Mouse (Mus musculus): ENCODE measurements at regions not wholly inside any gene's neighbourhood (a gene's known extent, or its start where the extent isn't known, plus 50 kb on each side); places are given as distances from the start of the nearest gene placed in this dataset.

DNA sequence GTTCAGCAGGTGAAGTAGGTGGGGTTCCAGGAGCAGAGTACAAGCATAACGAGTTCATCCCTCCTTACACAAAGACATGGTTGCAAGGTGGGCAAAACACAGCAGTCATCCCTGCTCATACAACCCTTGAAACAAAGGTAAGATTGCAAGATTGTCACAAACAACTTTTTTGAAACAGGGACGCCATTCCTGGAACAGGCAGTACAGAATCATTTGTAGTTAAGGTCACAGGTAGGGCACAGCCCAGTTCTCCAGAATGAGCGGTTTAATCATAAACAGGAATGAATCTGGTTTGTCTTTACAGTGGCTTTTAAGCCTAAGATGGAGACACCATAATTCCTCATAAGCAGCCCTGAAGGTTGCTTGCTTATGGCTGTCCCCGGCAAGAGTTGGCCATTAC lies 150.1 kb upstream of the Plcz1 start:
- TF ChIP-seq CTCF (IDR thresholded peaks at IDR 0.05; ENCODE audit: low read depth, low read length), result no peak
- no peak for TF ChIP-seq POLR2A (IDR thresholded peaks at IDR 0.05; ENCODE audit: borderline replicate concordance, low read depth, low read length)
- Histone ChIP-seq H3K27ac (ENCODE audit: insufficient read depth, low read depth, low read length) (no peak overlapping the region), H3K4me1 (ENCODE audit: control insufficient read depth, insufficient read depth, low read length) (no peaks in the 10 kb centered on the region), H3K4me3 (ENCODE audit: insufficient read depth, low read length) (no peak overlapping the region)

DNA sequence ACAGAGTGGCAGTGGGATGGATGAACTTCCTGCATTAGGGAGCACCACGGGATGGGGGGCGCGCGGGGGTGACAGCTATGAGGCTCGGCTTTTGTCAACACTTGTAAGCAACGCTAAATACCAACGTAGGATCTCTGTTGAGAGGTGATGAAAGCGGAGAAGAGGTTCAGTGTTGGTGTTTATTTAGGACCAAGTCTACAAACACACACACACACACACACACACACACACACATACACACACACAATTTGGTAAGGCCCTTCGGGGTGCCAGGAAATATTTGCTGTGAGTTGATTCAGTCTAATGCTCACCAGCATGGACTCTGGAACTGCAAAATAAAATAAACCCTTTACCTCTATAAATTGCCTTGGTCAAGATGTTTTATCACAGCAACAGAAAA lies 148.3 kb upstream of the Plcz1 start:
- Histone ChIP-seq H3K4me1 (ENCODE audit: control insufficient read depth, insufficient read depth, low read length) (no peaks in the 10 kb centered on the region), H3K4me3 (ENCODE audit: insufficient read depth, low read length) (no peak overlapping the region), H3K27ac (ENCODE audit: insufficient read depth, low read depth, low read length) (no peak overlapping the region)
- no peak for TF ChIP-seq POLR2A (IDR thresholded peaks at IDR 0.05; ENCODE audit: borderline replicate concordance, low read depth, low read length)
- TF ChIP-seq CTCF (IDR thresholded peaks at IDR 0.05; ENCODE audit: low read depth, low read length), result no peak

- no peak overlapping the region for H3K4me3 ChIP-seq (ENCODE audit: insufficient read depth, low read length)
- TF ChIP-seq CTCF (IDR thresholded peaks at IDR 0.05; ENCODE audit: low read depth, low read length), result no peak
- TF ChIP-seq POLR2A (IDR thresholded peaks at IDR 0.05; ENCODE audit: borderline replicate concordance, low read depth, low read length), result no peak
- no peaks in the 10 kb centered on the region for H3K4me1 ChIP-seq (ENCODE audit: control insufficient read depth, insufficient read depth, low read length)
- no peak overlapping the region for H3K27ac ChIP-seq (ENCODE audit: insufficient read depth, low read depth, low read length)
These were observed 146.5 kb upstream of the Plcz1 start for GRCm38 (mm10) chr6:140187733-140188132.

- no peak overlapping the region for H3K4me3 ChIP-seq (ENCODE audit: insufficient read depth, low read length)
- H3K4me1 ChIP-seq (ENCODE audit: control insufficient read depth, insufficient read depth, low read length), result no peaks in the 10 kb centered on the region
- TF ChIP-seq CTCF (IDR thresholded peaks at IDR 0.05; ENCODE audit: low read depth, low read length) (no peak), POLR2A (IDR thresholded peaks at IDR 0.05; ENCODE audit: borderline replicate concordance, low read depth, low read length) (no peak)
- no peak overlapping the region for H3K27ac ChIP-seq (ENCODE audit: insufficient read depth, low read depth, low read length)
These were observed 145.8 kb upstream of the Plcz1 start for GRCm38 (mm10) chr6:140187106-140187505.

GRCm38 (mm10) chr6:140179999-140180398 lies 138.7 kb upstream of the Plcz1 start:
- Histone ChIP-seq H3K27ac (ENCODE audit: insufficient read depth, low read depth, low read length) (no peak overlapping the region), H3K4me3 (ENCODE audit: insufficient read depth, low read length) (no peak overlapping the region), H3K4me1 (ENCODE audit: control insufficient read depth, insufficient read depth, low read length) (no peaks in the 10 kb centered on the region)
- TF ChIP-seq CTCF (IDR thresholded peaks at IDR 0.05; ENCODE audit: low read depth, low read length) (no peak), POLR2A (IDR thresholded peaks at IDR 0.05; ENCODE audit: borderline replicate concordance, low read depth, low read length) (no peak)

DNA sequence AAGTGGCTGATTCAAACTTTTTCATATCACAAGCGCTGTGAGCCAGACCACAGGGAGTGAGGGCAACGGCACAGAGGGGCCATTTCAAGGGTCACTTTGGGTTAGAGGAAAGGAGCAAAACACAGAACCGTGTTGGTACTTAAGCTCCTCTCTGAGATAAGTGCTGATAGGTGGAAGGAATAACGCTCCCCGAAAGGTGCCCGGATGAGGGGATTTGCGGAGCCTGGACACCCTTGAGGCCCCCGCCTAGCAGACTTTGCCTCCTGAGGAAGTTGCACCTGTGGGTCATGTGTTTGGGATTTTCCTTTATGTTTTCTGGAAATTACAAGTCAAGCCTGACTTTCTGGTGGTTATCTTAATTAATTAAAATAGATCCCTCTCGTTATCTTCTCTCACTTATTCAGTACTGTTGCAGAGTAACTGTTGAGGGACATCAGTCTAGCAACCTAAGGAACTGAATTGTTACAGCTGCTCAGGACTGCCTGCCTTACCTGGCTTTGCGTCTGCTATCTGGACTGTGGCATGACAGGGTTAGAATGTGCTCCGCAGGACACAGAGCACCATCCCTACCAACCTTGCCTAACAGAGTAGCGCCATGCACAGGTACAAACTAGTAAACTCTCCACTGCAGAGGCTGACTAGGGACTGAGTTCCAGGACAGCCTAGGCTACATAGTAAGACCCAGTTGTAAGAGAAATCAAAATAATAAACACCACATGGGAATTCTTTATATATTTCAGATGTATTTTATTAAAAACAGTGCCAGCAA lies 137.4 kb upstream of the Plcz1 start:
- Histone ChIP-seq H3K4me1 (ENCODE audit: control insufficient read depth, insufficient read depth, low read length) (no peaks in the 10 kb centered on the region), H3K27ac (ENCODE audit: insufficient read depth, low read depth, low read length) (no peak overlapping the region), H3K4me3 (ENCODE audit: insufficient read depth, low read length) (no peak overlapping the region)
- no peak for TF ChIP-seq POLR2A (IDR thresholded peaks at IDR 0.05; ENCODE audit: borderline replicate concordance, low read depth, low read length)
- no peak for TF ChIP-seq CTCF (IDR thresholded peaks at IDR 0.05; ENCODE audit: low read depth, low read length)

DNA sequence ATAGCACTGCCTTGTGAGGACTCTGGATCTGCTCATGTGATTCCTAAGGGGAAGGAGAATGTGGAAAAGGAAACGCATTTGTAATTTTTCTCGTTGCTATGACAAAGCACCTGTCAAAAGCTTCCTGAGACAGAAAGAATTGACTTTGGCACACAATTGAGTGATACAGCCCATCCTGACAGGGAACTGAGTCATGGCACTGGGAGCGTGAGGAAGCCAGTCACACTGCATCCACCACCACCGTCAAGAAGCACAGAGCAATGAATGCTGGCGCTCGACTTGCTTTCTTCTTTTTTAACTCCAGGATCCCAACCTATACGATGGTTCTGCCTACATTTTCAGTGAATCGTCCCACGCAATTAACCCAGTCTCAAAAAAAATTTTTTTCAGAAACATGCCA lies 131.5 kb upstream of the Plcz1 start:
- Histone ChIP-seq H3K4me3 (ENCODE audit: insufficient read depth, low read length) (no peak overlapping the region), H3K4me1 (ENCODE audit: control insufficient read depth, insufficient read depth, low read length) (no peaks in the 10 kb centered on the region), H3K27ac (ENCODE audit: insufficient read depth, low read depth, low read length) (no peak overlapping the region)

DNA sequence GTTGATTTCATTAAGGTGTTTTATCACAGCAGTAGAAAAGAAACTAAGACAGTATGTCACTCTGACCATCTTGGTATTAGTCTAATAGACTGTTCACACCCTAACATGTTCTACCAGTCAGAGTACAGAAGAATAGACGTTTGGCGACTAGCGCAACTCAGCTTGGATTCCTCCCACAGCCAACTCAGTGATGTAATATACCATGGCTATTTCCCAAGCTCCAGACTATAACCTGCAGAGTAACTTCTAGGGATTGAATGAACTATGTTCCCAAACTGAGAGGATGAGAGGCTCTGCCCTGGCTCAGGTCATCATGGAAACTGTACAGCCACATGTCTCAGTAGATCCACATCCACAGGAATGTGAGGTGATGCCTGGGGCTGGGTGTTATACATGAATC lies 128.6 kb upstream of the Plcz1 start:
- TF ChIP-seq CTCF (IDR thresholded peaks at IDR 0.05; ENCODE audit: low read depth, low read length) (no peak), POLR2A (IDR thresholded peaks at IDR 0.05; ENCODE audit: borderline replicate concordance, low read depth, low read length) (no peak)
- H3K27ac ChIP-seq (ENCODE audit: insufficient read depth, low read depth, low read length), result no peak overlapping the region

More for the DNA sequence above, 131.5 kb upstream of the Plcz1 start:
- TF ChIP-seq CTCF (IDR thresholded peaks at IDR 0.05; ENCODE audit: low read depth, low read length) (no peak), POLR2A (IDR thresholded peaks at IDR 0.05; ENCODE audit: borderline replicate concordance, low read depth, low read length) (no peak)

DNA sequence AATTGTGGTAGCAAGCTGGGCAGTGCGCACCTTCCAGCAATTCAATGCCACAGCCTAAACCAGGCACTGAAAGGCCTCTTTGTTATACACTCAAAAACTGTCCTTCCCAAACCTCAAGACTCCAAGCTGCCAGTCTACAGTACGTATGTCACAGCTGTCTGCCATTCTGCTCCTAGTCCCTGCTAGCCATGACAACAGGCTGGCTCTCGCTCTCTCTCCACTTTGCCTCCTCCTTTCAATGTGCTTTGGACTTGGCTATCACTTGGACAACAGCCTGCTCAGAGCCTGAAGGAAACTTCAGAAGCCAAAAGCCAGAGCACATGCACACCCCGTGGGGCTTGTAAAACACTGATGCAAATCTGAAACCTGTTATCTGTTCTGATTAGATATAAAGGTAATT lies 125.9 kb upstream of the Plcz1 start:
- Histone ChIP-seq H3K4me1 (ENCODE audit: control insufficient read depth, insufficient read depth, low read length) (no peaks in the 10 kb centered on the region), H3K4me3 (ENCODE audit: insufficient read depth, low read length) (no peak overlapping the region), H3K27ac (ENCODE audit: insufficient read depth, low read depth, low read length) (no peak overlapping the region)
- TF ChIP-seq POLR2A (IDR thresholded peaks at IDR 0.05; ENCODE audit: borderline replicate concordance, low read depth, low read length), result no peak
- TF ChIP-seq CTCF (IDR thresholded peaks at IDR 0.05; ENCODE audit: low read depth, low read length), result no peak

More for the DNA sequence above, 128.6 kb upstream of the Plcz1 start:
- Histone ChIP-seq H3K4me3 (ENCODE audit: insufficient read depth, low read length) (no peak overlapping the region), H3K4me1 (ENCODE audit: control insufficient read depth, insufficient read depth, low read length) (no peaks in the 10 kb centered on the region)

DNA sequence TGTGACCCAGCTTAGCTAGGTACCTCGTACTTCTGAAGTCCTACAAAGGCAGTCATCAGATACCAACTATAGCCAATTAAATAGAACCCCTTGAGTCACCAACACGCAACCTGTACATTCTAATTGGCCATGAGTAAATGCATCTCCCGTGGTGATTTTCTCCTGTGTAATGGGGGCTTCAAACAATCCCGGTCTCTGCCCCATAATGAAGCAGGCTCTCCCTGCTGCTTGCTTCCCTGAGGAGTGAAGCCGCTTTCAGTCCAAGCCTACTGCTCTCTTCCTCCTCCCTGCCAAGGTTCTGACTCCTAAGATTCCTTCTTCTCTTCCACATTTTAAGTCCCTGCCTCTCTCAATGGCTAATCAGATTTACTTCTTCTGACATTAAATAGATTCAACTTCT lies 121.5 kb upstream of the Plcz1 start:
- no peaks in the 10 kb centered on the region for H3K4me1 ChIP-seq (ENCODE audit: control insufficient read depth, insufficient read depth, low read length)
- no peak overlapping the region for H3K4me3 ChIP-seq (ENCODE audit: insufficient read depth, low read length)
- no peak for TF ChIP-seq POLR2A (IDR thresholded peaks at IDR 0.05; ENCODE audit: borderline replicate concordance, low read depth, low read length)
- TF ChIP-seq CTCF (IDR thresholded peaks at IDR 0.05; ENCODE audit: low read depth, low read length), result no peak
- no peak overlapping the region for H3K27ac ChIP-seq (ENCODE audit: insufficient read depth, low read depth, low read length)

Data from bone marrow macrophage, adult 2 months (primary cell).